Mouse (Mus musculus) small intestine, adult 2 months (tissue): ENCODE measurements around the gene Gpr162. TPM values are rescaled to one million over a fixed set of nuclear protein-coding genes. Genes with fewer than 3 reads are reported as not detected.
A peak's percentile ranks its signal among the peaks of the same experiment; 100 is the strongest.
"Not testable (repeated sequence)": the region's sequence is repeated elsewhere in the genome, so short reads cannot be mapped to it uniquely, and the experiment has no call there.

Experiments used
- H3K27ac ChIP-seq: fragments of 200-500 bp; 2 replicates; pipeline ENCODE4 v1.5.1; 2012; ENCODE audit warnings: low read depth, low read length, control low read depth, inconsistent platforms; ENCODE audit not compliant: insufficient read depth
- H3K27me3 ChIP-seq: fragments of 200-500 bp; 2 replicates; pipeline ENCODE4 v1.6.1; 2012; ENCODE audit warnings: mild to moderate bottlenecking, moderate library complexity, low read length, inconsistent platforms; ENCODE audit not compliant: control insufficient read depth, insufficient read depth
- H3K36me3 ChIP-seq: fragments of 200-500 bp; 2 replicates; pipeline ENCODE4 v1.6.1; 2012; ENCODE audit warnings: mild to moderate bottlenecking, low read length, control low read depth, inconsistent platforms; ENCODE audit not compliant: control insufficient read depth, insufficient read depth
- H3K4me1 ChIP-seq: fragments of 200-500 bp; 2 replicates; pipeline ENCODE4 v1.6.1; 2012; ENCODE audit warnings: low read length, inconsistent platforms, mixed read lengths; ENCODE audit not compliant: control insufficient read depth, insufficient read depth, insufficient read length
- H3K4me3 ChIP-seq: fragments of 200-500 bp; 2 replicates; pipeline ENCODE4 v1.5.1; 2012; ENCODE audit warnings: low read depth, mild to moderate bottlenecking, control low read depth, inconsistent platforms, low read length, moderate library complexity
- CTCF ChIP-seq: fragments of 200-500 bp; IDR thresholded peaks from 2 replicates; pipeline ENCODE4 v1.5.1; 2012; ENCODE audit warnings: low read depth, mild to moderate bottlenecking, control low read depth, inconsistent platforms, low read length, moderate library complexity, mixed read lengths; ENCODE audit not compliant: insufficient replicate concordance, insufficient read length; ENCODE audit errors: extremely low read depth
- POLR2A ChIP-seq: fragments of 200-500 bp; IDR thresholded peaks from 2 replicates; pipeline ENCODE4 v1.6.1; 2012; ENCODE audit warnings: low read depth, mild to moderate bottlenecking, control low read depth, inconsistent platforms, low read length, moderate library complexity
- WGBS: fragments of 180-500 bp; shearing (Covaris S2); methylation state at CpG from one replicate; pipeline ENCODE4 v1.1.7; 2018; 5-methylcytosine and 5-hydroxymethylcytosine counted together
- polyA plus RNA-seq: library from polyadenylated mRNA; depleted of rRNA; stranded (reverse); fragments of >200 nt; gene quantifications from 2 replicates; pipeline ENCODE4 v1.2.3, GENCODE M21; 2012

Gene Gpr162
- polyA plus RNA-seq, 1 experiment, result 1.7 TPM

- H3K4me3 ChIP-seq, result peak overlapping the region; percentile 70
- H3K27ac ChIP-seq, result peak overlapping the region; percentile 99
- H3K4me1 ChIP-seq, result peaks cover 6% of the 10 kb centered on the region
- H3K27me3 ChIP-seq, result no peaks in the 10 kb centered on the region
- no peaks in the 10 kb centered on the region for H3K36me3 ChIP-seq
- TF ChIP-seq POLR2A, result no peak
- peak; percentile 39; the same call in 1 of the 2 replicates for TF ChIP-seq CTCF
- WGBS, result 10% methylated on average over 24 of the region's 24 CpGs
Measured at GRCm38 (mm10) chr6:124904161-124904981, 40.6 kb upstream of the Gpr162 start.

- peaks cover 6% of the 10 kb centered on the region for H3K4me1 ChIP-seq
- peak overlapping the region; percentile 99 for H3K27ac ChIP-seq
- H3K4me3 ChIP-seq, result peak overlapping the region; percentile 70
- no peaks in the 10 kb centered on the region for H3K27me3 ChIP-seq
- under 1% methylated on average over 23 of the region's 23 CpGs for WGBS
- H3K36me3 ChIP-seq, result no peaks in the 10 kb centered on the region
- peak; percentile 32; the same call in 1 of the 2 replicates for TF ChIP-seq POLR2A
- peak; percentile 96 for TF ChIP-seq CTCF
Measured at GRCm38 (mm10) chr6:124903580-124904151, 39.9 kb upstream of the Gpr162 start.

GRCm38 (mm10) chr6:124901851-124902250 lies 38.1 kb upstream of the Gpr162 start:
- TF ChIP-seq CTCF (no peak), POLR2A (no peak)
- no peak overlapping the region for H3K27ac ChIP-seq
- no peaks in the 10 kb centered on the region for H3K36me3 ChIP-seq
- H3K4me3 ChIP-seq, result no peak overlapping the region
- no peaks in the 10 kb centered on the region for H3K27me3 ChIP-seq
- H3K4me1 ChIP-seq, result 0 out of 2 replicates have a peak, but pooled peaks cover 3% of the 10 kb centered on the region

- Histone ChIP-seq H3K36me3 (no peaks in the 10 kb centered on the region), H3K4me1 (0 out of 2 replicates have a peak, but pooled peaks cover 3% of the 10 kb centered on the region), H3K4me3 (no peak overlapping the region), H3K27me3 (no peaks in the 10 kb centered on the region), H3K27ac (peak overlapping the region; percentile 63)
- no peak for TF ChIP-seq CTCF
- TF ChIP-seq POLR2A, result no peak
- WGBS, result 60% methylated on average over 10 of the region's 10 CpGs
Measured at GRCm38 (mm10) chr6:124900801-124901480, 37.2 kb upstream of the Gpr162 start.

- H3K36me3 ChIP-seq, result no peaks in the 10 kb centered on the region
- no peak overlapping the region for H3K4me3 ChIP-seq
- TF ChIP-seq CTCF (no peak), POLR2A (no peak)
- 63% methylated on average over 8 of the region's 8 CpGs for WGBS
- H3K27me3 ChIP-seq, result no peaks in the 10 kb centered on the region
- peak overlapping the region; percentile 63; the same call in 1 of the 2 replicates for H3K27ac ChIP-seq
- H3K4me1 ChIP-seq, result 0 out of 2 replicates have a peak, but pooled peaks cover 3% of the 10 kb centered on the region
Measured at GRCm38 (mm10) chr6:124900056-124900800, 36.4 kb upstream of the Gpr162 start.

- TF ChIP-seq CTCF (no peak), POLR2A (no peak)
- no peak overlapping the region for H3K4me3 ChIP-seq
- no peaks in the 10 kb centered on the region for H3K36me3 ChIP-seq
- H3K4me1 ChIP-seq, result no peaks in the 10 kb centered on the region
- H3K27ac ChIP-seq, result no peak overlapping the region
- H3K27me3 ChIP-seq, result no peaks in the 10 kb centered on the region
- WGBS, result 41% methylated on average over 3 of the region's 3 CpGs
Measured at GRCm38 (mm10) chr6:124898359-124898758, 34.6 kb upstream of the Gpr162 start.

GRCm38 (mm10) chr6:124894113-124894512 lies 30.3 kb upstream of the Gpr162 start:
- not testable (repeated sequence) for H3K27ac ChIP-seq, H3K4me1 ChIP-seq, H3K27me3 ChIP-seq, H3K36me3 ChIP-seq, H3K4me3 ChIP-seq
- WGBS, result 80% methylated on average over 2 of the region's 2 CpGs
